Comparison of ENCODE assay signal across 15 mouse cellular contexts in the genomic region with DNA sequence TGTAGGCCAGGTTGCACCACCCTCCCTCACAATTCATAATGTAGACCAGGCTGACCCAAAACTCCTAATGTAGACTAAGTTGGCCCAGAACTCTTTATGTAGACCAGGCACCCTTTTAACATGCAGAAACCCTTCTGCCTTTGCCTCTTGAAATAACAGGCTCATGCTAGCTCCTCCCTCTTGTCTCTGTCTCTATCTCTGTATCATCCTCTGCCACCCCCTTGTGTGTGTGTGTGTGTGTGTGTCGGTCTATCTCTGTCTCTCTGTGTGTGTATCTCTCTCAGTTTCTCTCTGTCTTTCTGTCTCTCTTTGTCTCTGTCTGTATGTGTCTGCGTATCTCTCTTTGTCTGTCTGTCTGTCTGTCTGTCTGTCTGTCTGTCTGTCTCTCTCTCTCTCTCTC. TPM values are rescaled to one million over a fixed set of nuclear protein-coding genes. Genes with fewer than 3 reads are reported as not detected.
"Had no signal": no experiment of that assay in that cellular context is flagged by ENCODE, and none has a peak within 500 bp of the region (broad histone marks: within the 10 kb centered on the region; RNA-seq: fewer than 3 reads in every experiment).

No protein-coding gene starts in this region.

- H3K27me3 ChIP-seq: neural tube, embryonic 15.5 days had no signal

- H3K36me3 ChIP-seq: limb, embryonic 10.5 days; liver, embryonic 15.5 days; neural tube, embryonic 15.5 days had no signal

- DNase-seq: kidney, postnatal 10 days; kidney, postnatal 4 days; lung, embryonic 14.5 days; lung, postnatal 14 days; right cerebral cortex, adult 18-20 months; thymus, postnatal 4 days had no signal

- H3K27ac ChIP-seq: left cerebral cortex, adult 2 months; limb, embryonic 10.5 days; liver, embryonic 15.5 days; macrophage; neural tube, embryonic 15.5 days; stomach, postnatal 0 days had no signal

- H3K4me3 ChIP-seq: left cerebral cortex, adult 2 months; limb, embryonic 10.5 days; liver, embryonic 15.5 days; myocyte; neural tube, embryonic 15.5 days had no signal

- H3K4me1 ChIP-seq: liver, embryonic 15.5 days had no signal

- H3K9ac ChIP-seq: liver, embryonic 15.5 days; lung, embryonic 14.5 days; neural tube, embryonic 15.5 days had no signal

- H3K4me2 ChIP-seq: liver, embryonic 11.5 days; liver, embryonic 15.5 days; lung, embryonic 14.5 days; neural tube, embryonic 15.5 days had no signal

- H3K9me3 ChIP-seq: limb, embryonic 10.5 days; liver, embryonic 15.5 days; neural tube, embryonic 15.5 days had no signal

RNA-seq across cellular contexts. Expression of a gene that starts 51.5 kb away (rescaled TPM):
- total RNA-seq: left cerebral cortex, adult 2 months; left cerebral cortex, postnatal 14 days had no signal
- polyA plus RNA-seq: limb, embryonic 10.5 days; liver, embryonic 11.5 days; lung, embryonic 14.5 days; macrophage had no signal
